Mouse (Mus musculus): ENCODE measurements around the gene Btbd35f29.
"Not testable (repeated sequence)": the region's sequence is repeated elsewhere in the genome, so short reads cannot be mapped to it uniquely, and the experiment has no call there.

DNA sequence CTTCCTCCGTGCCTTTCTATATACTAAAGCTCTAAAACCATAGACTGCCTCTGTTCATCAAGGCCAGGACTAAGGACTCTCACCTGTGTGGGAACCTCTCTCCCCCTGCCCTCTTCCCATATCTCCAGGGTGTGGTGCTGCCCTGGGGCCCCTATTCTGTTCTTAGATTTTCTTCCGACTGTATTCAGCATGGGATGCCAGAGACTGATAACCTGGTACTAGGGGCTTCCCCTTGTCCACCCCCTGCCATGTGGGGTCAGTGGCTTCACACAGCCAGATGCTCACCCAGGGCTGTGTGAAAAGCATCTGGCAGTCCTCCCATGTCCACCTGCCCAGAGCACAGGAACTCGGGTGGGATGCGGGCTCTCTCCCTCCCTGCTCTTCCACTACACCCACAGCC lies 43.1 kb downstream of the Btbd35f29 start:
- TF ChIP-seq CTCF, EP300 (IDR thresholded peaks at IDR 0.05; ENCODE audit: low read depth): not testable (repeated sequence)
